Mouse (Mus musculus) CH12.LX (cell line): Measurements from ENCODE around the gene Skida1.

Experiments used
- CTCF ChIP-seq, 2 experiments: IDR thresholded peaks in 1 of 2; conservative IDR thresholded peaks in 1 of 2; 2 replicates each; pipeline ENCODE4 v1.5.1; 2011 to 2012; ENCODE audit warnings: low read depth in 2 of 2, low read length in 2 of 2, improper control_type of control experiment in 1 of 2, inconsistent platforms in 1 of 2, mild to moderate bottlenecking in 1 of 2, moderate library complexity in 1 of 2
- E2F4 ChIP-seq: IDR thresholded peaks from 2 replicates; pipeline ENCODE4 v1.6.1; 2011; ENCODE audit warnings: low read depth, low read length, improper control_type of control experiment; ENCODE audit not compliant: insufficient replicate concordance
- EP300 ChIP-seq: IDR thresholded peaks from 2 replicates; pipeline ENCODE4 v1.6.1; 2011; ENCODE audit warnings: low read length, improper control_type of control experiment
- MAX ChIP-seq: IDR thresholded peaks from 2 replicates; pipeline ENCODE4 v1.6.1; 2011; ENCODE audit warnings: low read length, improper control_type of control experiment
- MXI1 ChIP-seq: IDR thresholded peaks from 2 replicates; pipeline ENCODE4 v1.6.1; 2011; ENCODE audit warnings: mild to moderate bottlenecking, low read depth, low read length, improper control_type of control experiment
- POLR2A ChIP-seq: IDR thresholded peaks from 2 replicates; pipeline ENCODE4 v1.6.1; 2011; ENCODE audit warnings: low read depth, mild to moderate bottlenecking, improper control_type of control experiment, low read length
- RAD21 ChIP-seq: IDR thresholded peaks from 2 replicates; pipeline ENCODE4 v1.6.1; 2011; ENCODE audit warnings: low read depth, mild to moderate bottlenecking, low read length, improper control_type of control experiment, moderate library complexity
- RCOR1 ChIP-seq: conservative IDR thresholded peaks from 2 replicates; pipeline ENCODE4 v1.6.1; 2012; ENCODE audit warnings: low read depth, mild to moderate bottlenecking, inconsistent platforms, low read length, improper control_type of control experiment
- ZMIZ1 ChIP-seq: IDR thresholded peaks from 2 replicates; pipeline ENCODE4 v1.6.1; 2012; ENCODE audit warnings: low read depth, mild to moderate bottlenecking, inconsistent platforms, low read length, improper control_type of control experiment

GRCm38 (mm10) chr2:18058146-18058708, 9.4 kb upstream of the Skida1 start:
- TF ChIP-seq ZMIZ1: no peak
- TF ChIP-seq EP300: no peak; the same call in 1 of the 2 replicates
- TF ChIP-seq MXI1: no peak
- no peak for TF ChIP-seq MAX
- no peak for TF ChIP-seq RCOR1
- no peak for TF ChIP-seq E2F4
- TF ChIP-seq RAD21: no peak
- no peak for TF ChIP-seq POLR2A
- no peak for TF ChIP-seq CTCF (conservative IDR thresholded peaks at IDR 0.05 in 1 of 2, IDR thresholded peaks at IDR 0.05 in 1 of 2; ENCODE audit: low read depth in 2 of 2, low read length in 2 of 2)
